Mouse (Mus musculus) layer of hippocampus, adult 18-20 months (tissue): ENCODE data around the gene Fam43a. TPM values are rescaled to one million over a fixed set of nuclear protein-coding genes. Genes with fewer than 3 reads are reported as not detected.

Experiments
- DNase-seq, 2 experiments: peaks; one replicate each; pipeline ENCODE4 v3.0.0; 2022; ENCODE audit warnings: low spot score in 2 of 2
- long read RNA-seq: library from polyadenylated mRNA; stranded (forward); transcript quantifications from one replicate; pipeline ENCODE4 v2.0.0, GENCODE M21; 2021
- total RNA-seq, 2 experiments: library from RNA; stranded (reverse); gene quantifications; 2 replicates each; pipeline ENCODE4 v1.2.3; 2021

Fam43a gene
- total RNA-seq = 10 to 100 TPM; 11.0 to 13.2 TPM
- long read RNA-seq, transcript Fam43a-201 (1 exons, 3,075 nt) = major isoform, 6 of 6 reads
- long read RNA-seq, partial matches to known transcripts = 0 of 6 reads
- long read RNA-seq, other reads (novel, unspliced or antisense) = 0 of 6 reads

- peak; percentile 68 to 80 for DNase-seq
Measured at GRCm38 (mm10) chr16:30599491-30600268, at the start of gene Fam43a. Gene Fam43a (plus strand): TSS chr16:30599723.

GRCm38 (mm10) chr16:30549966-30550747 lies 49.4 kb upstream of the Fam43a start:
- peak; percentile 53 to 82 for DNase-seq

- DNase-seq = no peak
Measured at GRCm38 (mm10) chr16:30550748-30551192, 48.8 kb upstream of the Fam43a start, which contains the start of gene Tmem44. Gene Tmem44 (minus strand): TSS chr16:30550842.

- peak; percentile 48 to 71 for DNase-seq
Measured at GRCm38 (mm10) chr16:30552621-30553338, 46.7 kb upstream of the Fam43a start.

- no peak for DNase-seq
Measured at GRCm38 (mm10) chr16:30554109-30554508, 45.4 kb upstream of the Fam43a start.

GRCm38 (mm10) chr16:30559312-30559992 lies 40.1 kb upstream of the Fam43a start:
- DNase-seq = no peak

GRCm38 (mm10) chr16:30560601-30561000 lies 38.9 kb upstream of the Fam43a start:
- no peak for DNase-seq

GRCm38 (mm10) chr16:30565631-30566030 lies 33.9 kb upstream of the Fam43a start:
- DNase-seq = no peak

- DNase-seq = no peak
Measured at GRCm38 (mm10) chr16:30570173-30570572, 29.4 kb upstream of the Fam43a start.

- DNase-seq = no peak
Measured at GRCm38 (mm10) chr16:30571378-30571777, 28.1 kb upstream of the Fam43a start.

- no peak for DNase-seq
Measured at GRCm38 (mm10) chr16:30572239-30572638, 27.3 kb upstream of the Fam43a start.

- DNase-seq = no peak
Measured at GRCm38 (mm10) chr16:30575815-30576214, 23.7 kb upstream of the Fam43a start.

- peak; percentile 31 to 79 for DNase-seq
Measured at GRCm38 (mm10) chr16:30576392-30576791, 23.1 kb upstream of the Fam43a start.

- DNase-seq = no peak
Measured at GRCm38 (mm10) chr16:30580765-30581164, 18.8 kb upstream of the Fam43a start.

GRCm38 (mm10) chr16:30586935-30587493 lies 12.5 kb upstream of the Fam43a start:
- no peak for DNase-seq

- peak; percentile 81 to 91 for DNase-seq
Measured at GRCm38 (mm10) chr16:30587494-30588327, 11.8 kb upstream of the Fam43a start, which contains the start of gene Lsg1. Gene Lsg1 (minus strand): TSS chr16:30587592.

- no peak for DNase-seq
Measured at GRCm38 (mm10) chr16:30590264-30591209, 9.0 kb upstream of the Fam43a start.

GRCm38 (mm10) chr16:30591990-30592389 lies 7.5 kb upstream of the Fam43a start:
- no peak for DNase-seq
